In genomic region chr2:3335611-3336301, GRCm38 (mm10) we compare ENCODE assay signal across 9 mouse cellular contexts. TPM values are rescaled to one million over a fixed set of nuclear protein-coding genes. Genes with fewer than 3 reads are reported as not detected.
DNase-seq lines count a peak whose midpoint lies in the region; ATAC-seq lines count a peak whose summit lies in the region.
"Had no signal": no experiment of that assay in that cellular context is flagged by ENCODE, and none has a peak within 500 bp of the region (broad histone marks: within the 10 kb centered on the region; RNA-seq: fewer than 3 reads in every experiment).

Acbd7 (plus strand) TSS chr2:3336168.

- H3K27ac ChIP-seq in forebrain, embryonic 15.5 days (replicated peaks): no peak within 1 kb of the TSS
- no peak within 1 kb of the TSS for H3K27ac ChIP-seq in hindbrain, embryonic 11.5 days (ENCODE audit: low read depth, low read length)

- no peaks in the 10 kb centered on the region for H3K36me3 ChIP-seq in forebrain, embryonic 15.5 days
- H3K36me3 ChIP-seq in hindbrain, embryonic 11.5 days (ENCODE audit: control insufficient read depth, insufficient read depth, low read length): no peaks in the 10 kb centered on the region

- H3K4me2 ChIP-seq in forebrain, embryonic 15.5 days (replicated peaks): peak within 1 kb of the TSS; percentile 46
- peak within 1 kb of the TSS; percentile 36 for H3K4me2 ChIP-seq in hindbrain, embryonic 11.5 days (replicated peaks; ENCODE audit: low read depth, low read length)

- no peaks in the 10 kb centered on the region for H3K9me3 ChIP-seq in forebrain, embryonic 15.5 days
- no peaks in the 10 kb centered on the region for H3K9me3 ChIP-seq in hindbrain, embryonic 11.5 days (ENCODE audit: control insufficient read depth, low read length)

- no peak for ATAC-seq in forebrain, embryonic 15.5 days (replicated peaks)
- ATAC-seq in hindbrain, embryonic 11.5 days (ENCODE audit: low FRiP score): no peak

- peaks cover 22% of the 10 kb centered on the region for H3K4me1 ChIP-seq in forebrain, embryonic 15.5 days
- H3K4me1 ChIP-seq in hindbrain, embryonic 11.5 days (replicated peaks; ENCODE audit: control insufficient read depth, insufficient read depth, low read length): no peaks in the 10 kb centered on the region

- 0 out of 2 replicates have a peak, but pooled peaks cover 9% of the 10 kb centered on the region for H3K27me3 ChIP-seq in forebrain, embryonic 15.5 days
- 0 out of 2 replicates have a peak, but pooled peaks cover 2% of the 10 kb centered on the region for H3K27me3 ChIP-seq in hindbrain, embryonic 11.5 days (ENCODE audit: control insufficient read depth, insufficient read depth, low read length)

- 5% methylated on average over 20 of the region's 20 CpGs for WGBS in forebrain, embryonic 15.5 days
- WGBS in hindbrain, embryonic 11.5 days: 7% methylated on average over 20 of the region's 20 CpGs

- peak; percentile 67 for DNase-seq in MN1 (ENCODE audit: low spot score)
- peak; percentile 57 for DNase-seq in cerebellum, adult 11-12 months
- peak; percentile 54 for DNase-seq in hindbrain, embryonic 11.5 days (ENCODE audit: low spot score)
- DNase-seq in layer of hippocampus, postnatal 25 days (ENCODE audit: extremely low spot score in 1 of 2, low spot score in 1 of 2): peak; percentile 31 to 54
- peak; percentile 58 for DNase-seq in lung, postnatal 25 days (ENCODE audit: low spot score)
- peak; percentile 87 for DNase-seq in retina, postnatal 1 day
- DNase-seq in thymus, postnatal 36 days: peak; percentile 56 to 67

- H3K4me3 ChIP-seq in forebrain, embryonic 15.5 days: peak within 1 kb of the TSS; percentile 26
- H3K4me3 ChIP-seq in hindbrain, embryonic 11.5 days (ENCODE audit: low read depth, low read length): 0 out of 2 replicates have a peak within 1 kb of the TSS, but pooled peaks have one; percentile 10

- H3K9ac ChIP-seq in forebrain, embryonic 15.5 days (replicated peaks): peak within 1 kb of the TSS; percentile 28; the same call in 1 of the 2 replicates
- no peak within 1 kb of the TSS for H3K9ac ChIP-seq in hindbrain, embryonic 11.5 days (ENCODE audit: low read depth, low read length)

RNA-seq across cellular contexts. Expression of gene Acbd7, which starts in this region (rescaled TPM):
- 0.91 and 1.3 TPM in 2 replicates for polyA plus RNA-seq in forebrain, embryonic 15.5 days (2015; fragmentation: Nextera tagmentation; extraction: Ambion mirVana)
- 0.36 and 0.52 TPM in 2 replicates for polyA plus RNA-seq in hindbrain, embryonic 11.5 days (2014; fragmentation: Nextera tagmentation; extraction: Ambion mirVana)
- 1 to 10 TPM; 1.5 to 2.3 TPM for total RNA-seq in layer of hippocampus, postnatal 25 days (2021)
- total RNA-seq: neutrophil, adult 5-6 weeks had no signal

Comparison
In these comparisons a context has a peak if more than half of its experiments do, and no peak if none do; other contexts are left out.
1. Peak in DNase-seq, H3K4me3 ChIP-seq and H3K4me2 ChIP-seq in hindbrain, embryonic 11.5 days; RNA of the gene not detected or under 1 TPM.